Mouse (Mus musculus) liver, embryonic 16.5 days (tissue): Measurements from ENCODE around the gene Isca2. TPM values are rescaled to one million over a fixed set of nuclear protein-coding genes. Genes with fewer than 3 reads are reported as not detected.

Experiments
- ATAC-seq: fragments of 200-750 bp; cut with Nextera tagmentation; 2 replicates; pipeline ENCODE4 v1.8.0; 2017; ENCODE audit warnings: low read depth, mild to moderate bottlenecking, moderate number of reproducible peaks, moderate library complexity
- H3K27ac ChIP-seq: fragments of 300-500 bp; sonication (generic); 2 replicates; pipeline ENCODE4 v1.5.1; 2014; ENCODE audit warnings: mild to moderate bottlenecking, low read length
- H3K27me3 ChIP-seq: fragments of 300-500 bp; sonication (generic); 2 replicates; pipeline ENCODE4 v1.6.1; 2014; ENCODE audit warnings: low read depth, low read length, mixed read lengths; ENCODE audit not compliant: control insufficient read depth, insufficient read depth
- H3K36me3 ChIP-seq: fragments of 300-500 bp; sonication (generic); 2 replicates; pipeline ENCODE4 v1.6.1; 2014; ENCODE audit warnings: mild to moderate bottlenecking; ENCODE audit not compliant: control insufficient read depth, insufficient read depth
- H3K4me1 ChIP-seq: fragments of 300-500 bp; sonication (generic); 2 replicates; pipeline ENCODE4 v1.6.1; 2014; ENCODE audit warnings: low read depth, low read length, mixed read lengths; ENCODE audit not compliant: control insufficient read depth
- H3K4me2 ChIP-seq: fragments of 300-500 bp; sonication (generic); 2 replicates; pipeline ENCODE4 v1.6.1; 2014; ENCODE audit warnings: low read depth, low read length, mixed read lengths
- H3K4me3 ChIP-seq: fragments of 300-500 bp; sonication (generic); 2 replicates; pipeline ENCODE4 v1.5.1; 2014; ENCODE audit warnings: low read depth, mild to moderate bottlenecking, low read length
- H3K9ac ChIP-seq: fragments of 300-500 bp; sonication (generic); 2 replicates; pipeline ENCODE4 v1.6.1; 2014; ENCODE audit warnings: low read depth, low read length
- H3K9me3 ChIP-seq: fragments of 300-500 bp; sonication (generic); replicated peaks from 2 replicates; pipeline ENCODE4 v1.6.1; 2016; ENCODE audit warnings: low read length; ENCODE audit not compliant: control insufficient read depth
- WGBS: fragments of 180-500 bp; shearing (Covaris S2); extraction: QIAGEN DNeasy Blood & Tissue Kit; methylation state at CpG from one replicate; pipeline ENCODE4 v1.1.7; 2014; ENCODE audit not compliant: insufficient replicate concordance; 5-methylcytosine and 5-hydroxymethylcytosine counted together
- polyA plus RNA-seq: library from polyadenylated mRNA; unstranded; fragments of >200 nt; fragmentation: Nextera tagmentation; extraction: Ambion mirVana; gene quantifications from 2 replicates; pipeline ENCODE4 v1.2.1, GENCODE M21; 2015

Gene Isca2
- polyA plus RNA-seq, 1 experiment from 2014 or later: 94.7 TPM

GRCm38 (mm10) chr12:84790853-84791252, 17.8 kb downstream of the Isca2 start:
- Histone ChIP-seq H3K36me3 (no peaks in the 10 kb centered on the region), H3K4me3 (no peak overlapping the region), H3K4me1 (no peaks in the 10 kb centered on the region), H3K9me3 (no peaks in the 10 kb centered on the region), H3K27me3 (no peaks in the 10 kb centered on the region; the same call in 1 of the 2 replicates), H3K27ac (no peak overlapping the region), H3K9ac (no peak overlapping the region), H3K4me2 (no peak overlapping the region)
- 51% methylated on average over 10 of the region's 10 CpGs for WGBS
- no peak for ATAC-seq

- Histone ChIP-seq H3K4me3 (no peak overlapping the region), H3K4me1 (no peaks in the 10 kb centered on the region), H3K4me2 (no peak overlapping the region), H3K9ac (no peak overlapping the region), H3K9me3 (no peaks in the 10 kb centered on the region), H3K27ac (no peak overlapping the region), H3K36me3 (no peaks in the 10 kb centered on the region), H3K27me3 (no peaks in the 10 kb centered on the region; the same call in 1 of the 2 replicates)
- 58% methylated on average over 4 of the region's 4 CpGs for WGBS
- no peak for ATAC-seq
These were observed 19.6 kb downstream of the Isca2 start for GRCm38 (mm10) chr12:84792629-84793028.

DNA sequence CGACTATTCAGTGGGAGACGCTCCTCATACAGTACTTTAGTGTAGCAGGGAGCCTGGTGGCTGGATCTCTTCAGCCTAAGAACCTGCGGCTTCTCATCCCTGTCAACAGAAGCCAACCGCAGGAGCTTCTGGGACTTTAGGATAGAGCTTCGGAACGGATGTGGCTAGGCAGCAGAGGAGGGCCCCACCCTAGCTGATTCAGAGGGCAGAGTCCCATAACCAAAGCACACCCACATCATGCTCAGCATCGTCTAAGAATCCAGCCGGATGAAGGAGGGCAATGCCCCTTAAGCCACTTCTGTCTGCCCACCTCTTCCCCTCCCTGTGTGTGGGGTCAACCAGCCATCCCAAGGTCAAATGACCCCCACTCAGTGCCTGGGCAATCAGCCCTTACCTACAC, 21.6 kb downstream of the Isca2 start:
- H3K9ac ChIP-seq: no peak overlapping the region
- H3K4me1 ChIP-seq: no peaks in the 10 kb centered on the region; the same call in 1 of the 2 replicates
- no peak overlapping the region for H3K4me3 ChIP-seq
- ATAC-seq: no peak
- 70% methylated on average over 8 of the region's 8 CpGs for WGBS
- H3K27me3 ChIP-seq: no peaks in the 10 kb centered on the region
- no peaks in the 10 kb centered on the region for H3K9me3 ChIP-seq
- H3K4me2 ChIP-seq: no peak overlapping the region
- H3K36me3 ChIP-seq: no peaks in the 10 kb centered on the region
- H3K27ac ChIP-seq: no peak overlapping the region

- H3K4me3 ChIP-seq: no peak overlapping the region
- H3K9ac ChIP-seq: no peak overlapping the region
- no peaks in the 10 kb centered on the region for H3K36me3 ChIP-seq
- H3K4me2 ChIP-seq: no peak overlapping the region
- 63% methylated on average over 13 of the region's 13 CpGs for WGBS
- no peak for ATAC-seq
- no peaks in the 10 kb centered on the region; the same call in 1 of the 2 replicates for H3K4me1 ChIP-seq
- no peak overlapping the region for H3K27ac ChIP-seq
- H3K9me3 ChIP-seq: no peaks in the 10 kb centered on the region
- H3K27me3 ChIP-seq: peaks cover 2% of the 10 kb centered on the region; the same call in 1 of the 2 replicates
These were observed 26.0 kb downstream of the Isca2 start for GRCm38 (mm10) chr12:84799086-84799485.

GRCm38 (mm10) chr12:84800419-84800818, 27.4 kb downstream of the Isca2 start:
- no peak for ATAC-seq
- peaks cover 2% of the 10 kb centered on the region; the same call in 1 of the 2 replicates for H3K27me3 ChIP-seq
- no peaks in the 10 kb centered on the region for H3K9me3 ChIP-seq
- H3K4me1 ChIP-seq: no peaks in the 10 kb centered on the region; the same call in 1 of the 2 replicates
- no peak overlapping the region for H3K9ac ChIP-seq
- no peak overlapping the region for H3K4me3 ChIP-seq
- no peaks in the 10 kb centered on the region for H3K36me3 ChIP-seq
- H3K27ac ChIP-seq: no peak overlapping the region
- 62% methylated on average over 4 of the region's 4 CpGs for WGBS
- no peak overlapping the region for H3K4me2 ChIP-seq

GRCm38 (mm10) chr12:84801532-84802110, 28.6 kb downstream of the Isca2 start:
- H3K4me1 ChIP-seq: no peaks in the 10 kb centered on the region; the same call in 1 of the 2 replicates
- H3K27me3 ChIP-seq: peaks cover 4% of the 10 kb centered on the region; the same call in 1 of the 2 replicates
- no peak overlapping the region for H3K27ac ChIP-seq
- no peaks in the 10 kb centered on the region for H3K36me3 ChIP-seq
- no peak overlapping the region for H3K9ac ChIP-seq
- no peak overlapping the region for H3K4me3 ChIP-seq
- WGBS: 65% methylated on average over 13 of the region's 13 CpGs
- no peak for ATAC-seq
- no peak overlapping the region for H3K4me2 ChIP-seq
- no peaks in the 10 kb centered on the region for H3K9me3 ChIP-seq

DNA sequence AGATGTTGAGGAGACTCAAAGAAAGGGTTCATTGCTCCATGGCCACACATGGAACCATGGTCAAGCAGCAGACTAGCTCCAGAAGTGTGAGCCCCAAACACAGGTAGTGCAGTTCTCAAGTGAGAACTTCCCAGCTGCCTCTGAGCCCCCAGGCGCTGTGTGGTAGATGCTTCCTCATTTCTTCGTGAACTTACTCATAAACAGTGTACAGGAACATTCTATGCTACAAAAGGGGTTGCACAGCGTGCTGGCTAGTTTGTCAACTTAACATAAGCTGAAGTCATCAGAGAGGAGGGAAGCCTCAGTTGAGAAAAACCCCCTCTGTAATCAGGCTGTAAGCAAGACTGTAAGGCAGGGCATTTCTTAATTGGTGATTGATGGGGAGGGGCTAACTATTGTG, 29.6 kb downstream of the Isca2 start:
- WGBS: 35% methylated on average over 3 of the region's 3 CpGs
- H3K27me3 ChIP-seq: peaks cover 4% of the 10 kb centered on the region; the same call in 1 of the 2 replicates
- H3K27ac ChIP-seq: no peak overlapping the region
- no peaks in the 10 kb centered on the region for H3K36me3 ChIP-seq
- no peak overlapping the region for H3K4me3 ChIP-seq
- H3K9me3 ChIP-seq: no peaks in the 10 kb centered on the region
- no peaks in the 10 kb centered on the region; the same call in 1 of the 2 replicates for H3K4me1 ChIP-seq
- H3K4me2 ChIP-seq: no peak overlapping the region
- ATAC-seq: no peak
- no peak overlapping the region for H3K9ac ChIP-seq

- Histone ChIP-seq H3K9ac (no peak overlapping the region), H3K36me3 (no peaks in the 10 kb centered on the region), H3K4me1 (no peaks in the 10 kb centered on the region; the same call in 1 of the 2 replicates), H3K27me3 (peaks cover 4% of the 10 kb centered on the region; the same call in 1 of the 2 replicates), H3K4me2 (no peak overlapping the region), H3K27ac (no peak overlapping the region), H3K9me3 (no peaks in the 10 kb centered on the region), H3K4me3 (no peak overlapping the region)
- 66% methylated on average over 9 of the region's 9 CpGs for WGBS
- no peak for ATAC-seq
These were observed 32.3 kb downstream of the Isca2 start for GRCm38 (mm10) chr12:84805228-84805842.

DNA sequence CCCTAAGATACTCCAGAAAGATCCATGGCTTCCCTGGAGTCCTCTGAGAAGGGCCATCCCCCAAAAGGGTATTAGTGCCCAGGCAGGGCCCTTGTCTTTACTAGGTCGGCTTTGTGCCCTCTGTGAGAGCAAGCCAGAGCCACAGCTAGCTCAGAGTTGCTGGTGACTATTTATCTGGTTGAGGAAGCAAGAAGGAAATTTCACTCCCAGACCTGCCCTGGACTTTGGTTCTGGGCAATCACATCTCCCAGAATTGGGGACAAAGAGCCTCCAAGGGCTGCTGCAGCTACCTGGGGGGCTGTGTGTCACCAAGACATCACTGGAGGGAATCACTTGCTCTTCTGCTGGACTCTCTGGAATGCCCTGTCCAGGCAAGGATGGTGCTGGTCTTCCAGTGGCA, 33.0 kb downstream of the Isca2 start:
- H3K4me3 ChIP-seq: no peak overlapping the region
- H3K27ac ChIP-seq: no peak overlapping the region
- H3K9me3 ChIP-seq: no peaks in the 10 kb centered on the region
- no peak overlapping the region for H3K9ac ChIP-seq
- H3K4me1 ChIP-seq: no peaks in the 10 kb centered on the region; the same call in 1 of the 2 replicates
- 38% methylated on average over 1 of the region's 1 CpGs for WGBS
- no peaks in the 10 kb centered on the region for H3K36me3 ChIP-seq
- H3K27me3 ChIP-seq: peaks cover 2% of the 10 kb centered on the region; the same call in 1 of the 2 replicates
- no peak for ATAC-seq
- no peak overlapping the region for H3K4me2 ChIP-seq
